Mouse (Mus musculus) layer of hippocampus, adult 9-10 months (tissue): ENCODE data around the gene Vps29.
"Not testable (repeated sequence)": the region's sequence is repeated elsewhere in the genome, so short reads cannot be mapped to it uniquely, and the experiment has no call there.

Source experiments
- DNase-seq: peaks from one replicate; pipeline ENCODE4 v3.0.0; 2022; ENCODE audit warnings: low spot score

Gene Vps29

DNA sequence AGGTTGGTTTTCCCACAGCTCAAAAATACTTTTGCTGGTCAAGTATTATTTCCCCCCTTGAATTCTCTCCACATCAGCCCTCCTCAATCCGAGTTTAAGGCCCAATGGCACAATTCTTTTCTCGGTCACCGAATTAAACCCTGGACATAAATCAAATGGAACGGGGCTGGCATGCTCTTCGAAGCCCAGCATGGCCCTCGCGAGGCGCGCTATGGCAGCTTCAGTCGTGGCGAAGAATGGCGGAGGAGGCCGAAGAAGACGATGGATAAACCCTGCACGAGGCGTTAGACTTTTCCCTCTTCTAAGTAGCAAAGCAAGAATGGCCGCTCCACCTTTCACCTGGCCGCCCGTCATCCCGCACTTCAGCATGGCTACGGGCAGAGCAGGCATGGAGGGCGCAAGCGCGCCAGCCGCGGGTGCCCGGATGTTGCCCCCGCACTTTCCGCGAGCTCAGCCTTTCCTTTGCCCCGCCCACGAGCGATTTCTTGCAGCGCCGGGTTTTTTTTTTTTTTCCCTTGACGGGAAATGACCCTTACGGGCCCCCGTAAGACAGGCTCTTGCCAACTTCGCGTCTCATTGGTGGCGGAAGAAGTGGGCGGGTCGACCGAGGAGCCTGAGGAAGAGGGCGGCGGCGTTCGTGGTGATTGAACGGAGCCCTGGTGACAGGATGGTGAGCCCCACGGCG lies at the start of gene Vps29, which contains the start of gene Rad9b:
TSS of gene Vps29 (plus strand) at position 563 of the 685 bp plus-strand sequence.
TSS of gene Rad9b (minus strand) at position 427 of the 685 bp plus-strand sequence.
- peak; percentile 90 for DNase-seq

DNA sequence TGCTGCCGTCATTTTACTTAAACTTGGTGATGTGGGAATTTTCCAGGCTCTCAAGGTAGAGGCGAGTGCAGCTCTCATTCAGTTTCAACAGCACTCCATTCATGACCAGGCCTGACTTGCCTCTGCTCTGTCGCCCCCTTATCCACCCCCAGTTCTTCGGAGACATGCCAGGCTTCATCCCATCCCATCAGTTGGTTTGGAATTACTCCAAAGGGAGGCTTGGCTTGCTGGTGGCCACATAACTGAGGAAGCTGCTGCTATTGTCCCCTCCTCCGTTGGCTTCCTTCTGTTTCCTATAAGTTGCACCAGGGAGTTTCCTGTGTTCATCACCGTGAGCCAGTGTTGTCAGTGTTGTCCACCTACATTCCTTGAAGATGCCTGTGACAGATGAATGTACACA lies 49.6 kb upstream of the Vps29 start:
- no peak for DNase-seq

DNA sequence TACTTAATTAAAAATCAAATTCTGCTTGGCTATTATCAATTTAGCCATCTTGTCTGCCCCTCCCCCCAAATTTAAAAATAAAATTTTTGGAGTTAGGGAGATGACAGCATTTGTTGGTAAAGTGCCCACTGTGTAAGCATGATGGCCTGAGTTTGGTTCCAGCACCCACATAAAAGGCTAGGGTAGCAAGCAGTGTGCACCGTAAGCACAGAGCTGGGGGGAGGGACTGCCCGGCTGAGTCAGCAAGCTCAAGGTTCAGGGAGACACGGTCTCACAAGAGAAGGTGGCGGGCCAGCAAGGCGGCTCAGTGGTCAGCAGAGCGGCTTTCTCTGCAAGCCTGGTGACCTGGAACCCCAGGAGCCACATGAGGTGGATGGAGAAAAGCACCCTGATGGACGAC lies 48.7 kb upstream of the Vps29 start:
- no peak for DNase-seq

DNA sequence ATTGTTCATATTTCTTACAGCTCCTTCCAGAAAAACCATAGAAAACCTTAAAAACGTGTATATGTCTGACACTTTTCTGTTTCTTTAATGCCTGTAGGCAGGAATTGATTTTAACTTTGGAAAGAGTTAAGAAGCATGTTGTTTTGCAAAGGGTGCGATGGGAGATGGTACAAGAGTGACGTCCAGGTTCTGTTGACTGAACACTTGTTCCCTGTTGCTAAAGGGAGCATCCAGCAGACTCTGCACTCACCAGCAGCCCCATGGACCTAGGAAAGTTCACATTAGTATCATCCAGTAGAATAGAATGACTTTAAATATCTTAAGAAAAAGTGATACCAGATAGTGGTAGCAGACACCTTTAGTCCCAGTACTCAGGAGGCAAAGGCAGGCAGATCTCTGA lies 47.6 kb upstream of the Vps29 start:
- DNase-seq, result no peak

DNA sequence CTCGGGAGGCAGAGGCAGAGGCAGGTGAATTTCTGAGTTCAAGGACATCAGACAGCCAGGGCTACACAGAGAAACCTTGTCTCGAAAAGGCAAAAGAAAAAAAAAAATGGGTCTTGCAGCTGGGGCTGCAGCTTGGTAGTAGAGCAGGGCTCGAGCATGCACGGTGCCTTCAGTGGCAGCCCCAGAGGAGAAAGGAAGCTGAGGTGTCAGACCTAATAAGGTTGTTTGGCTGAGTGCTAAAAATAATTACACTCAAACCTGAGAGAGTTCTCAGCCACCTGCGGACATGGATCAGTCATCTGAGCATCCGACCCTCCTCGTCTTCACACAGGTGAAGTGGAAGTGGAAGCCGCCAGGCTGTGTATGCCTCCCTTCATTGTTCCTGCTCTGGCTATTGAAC lies 43.5 kb upstream of the Vps29 start:
- no peak for DNase-seq

DNA sequence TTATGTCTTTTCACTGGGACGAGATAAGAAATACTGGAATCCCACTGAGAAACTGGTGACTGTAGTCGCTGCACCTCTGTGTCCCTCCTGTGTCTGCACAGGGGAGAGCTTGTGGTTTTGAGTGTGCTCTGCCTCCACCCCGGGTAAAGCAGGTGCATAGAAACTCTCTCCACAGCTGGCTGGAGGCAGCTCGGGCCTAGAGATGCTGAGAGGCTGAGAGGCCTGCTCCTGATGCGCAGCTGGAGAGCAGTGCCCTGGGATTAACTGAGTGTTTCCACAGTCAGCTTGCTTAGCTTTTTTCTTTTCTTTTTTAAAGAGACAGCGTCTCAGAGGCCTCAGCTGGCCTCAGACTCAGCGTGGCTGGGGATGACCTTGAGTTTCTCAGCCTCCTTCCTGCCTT lies 42.5 kb upstream of the Vps29 start:
- no peak for DNase-seq

DNA sequence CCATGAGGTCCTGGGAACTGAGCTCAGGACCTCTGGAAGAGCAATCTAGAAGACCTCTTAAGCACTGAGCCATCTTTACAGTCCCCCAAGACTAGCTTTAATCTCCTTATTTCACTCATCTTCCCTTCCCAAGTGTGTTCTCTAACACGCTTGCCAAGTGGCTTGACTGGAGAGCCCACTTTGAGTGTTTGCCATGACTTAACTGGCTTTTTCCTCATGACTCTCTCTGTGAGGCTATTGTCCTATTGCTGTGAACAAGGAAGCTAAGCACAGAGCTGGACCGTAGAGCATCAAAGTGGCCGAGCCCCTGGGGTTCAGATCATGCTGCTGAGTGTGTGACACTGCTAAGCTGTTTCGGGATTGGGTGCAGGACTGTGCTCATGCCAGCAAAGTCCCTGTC lies 41.8 kb upstream of the Vps29 start:
- DNase-seq, result no peak

DNA sequence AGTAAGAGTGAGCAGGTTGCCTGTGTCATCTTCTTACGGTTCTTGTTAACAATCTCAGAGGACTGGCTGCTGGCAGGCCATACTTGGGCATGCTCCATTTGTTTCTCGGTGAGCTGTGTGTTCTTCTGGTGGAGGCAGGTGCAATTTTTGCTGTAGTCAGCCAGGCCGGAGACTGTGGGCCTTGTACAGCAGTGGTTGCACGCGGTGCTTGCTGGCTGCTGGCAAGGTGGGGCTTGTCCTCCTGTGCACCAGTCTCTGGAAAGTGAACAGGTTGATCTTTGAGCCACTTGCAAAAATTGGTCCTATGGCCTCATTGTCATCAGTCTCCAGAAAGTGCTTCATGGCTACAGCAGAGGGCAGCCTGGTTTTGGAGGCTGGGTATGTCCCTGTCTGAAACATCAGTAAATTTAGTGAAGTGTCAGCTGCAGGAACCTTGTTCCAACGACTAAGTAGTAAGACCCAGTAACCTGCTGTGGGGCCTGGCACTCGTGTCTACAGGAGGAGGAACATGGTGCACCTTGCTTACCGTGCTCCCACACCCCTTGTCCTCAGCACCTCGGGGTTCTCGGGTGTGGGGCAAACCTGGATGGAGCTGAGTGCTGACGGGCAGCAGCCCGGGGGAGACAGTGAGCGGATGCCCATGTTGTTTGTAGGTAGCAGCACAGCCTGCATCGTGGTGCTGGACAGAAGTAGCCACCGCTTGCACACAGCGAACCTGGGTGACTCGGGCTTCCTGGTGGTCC lies 41.1 kb upstream of the Vps29 start:
- DNase-seq, result no peak

DNA sequence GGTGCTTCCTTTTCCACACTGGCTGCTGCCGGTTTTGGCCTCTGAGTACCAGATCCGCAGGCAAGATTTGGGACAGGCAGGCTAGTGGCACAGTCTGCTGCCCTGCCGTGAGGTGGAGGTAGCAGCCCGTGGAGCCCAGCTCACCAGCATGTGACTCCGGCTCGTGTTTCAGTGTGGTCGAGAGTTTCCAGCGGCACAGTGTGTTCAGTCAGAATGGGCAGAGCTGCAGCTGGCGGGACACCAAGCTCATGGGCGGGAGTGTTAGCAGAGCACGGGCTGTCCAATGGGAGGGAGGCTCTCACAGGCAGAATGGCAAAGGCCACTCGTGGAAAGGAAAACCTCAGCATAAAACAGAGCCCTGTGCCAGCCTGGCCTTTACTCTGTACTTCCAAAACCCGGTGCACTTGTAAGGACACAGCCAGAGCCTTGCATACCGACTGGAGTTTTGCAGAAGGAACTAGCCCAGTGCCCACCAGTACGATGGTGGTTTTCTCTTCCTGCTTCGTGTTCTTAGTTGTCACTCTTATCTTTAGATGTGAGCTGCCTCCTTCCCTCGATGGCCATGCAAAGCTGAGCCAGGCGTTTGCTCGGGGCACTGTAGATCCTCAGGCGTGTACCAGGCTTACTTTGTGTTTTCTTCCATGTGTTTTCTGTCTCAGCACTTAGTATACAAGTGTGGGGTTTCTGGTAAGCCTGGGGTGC lies 39.1 kb upstream of the Vps29 start:
- DNase-seq, result peak; percentile 84

DNA sequence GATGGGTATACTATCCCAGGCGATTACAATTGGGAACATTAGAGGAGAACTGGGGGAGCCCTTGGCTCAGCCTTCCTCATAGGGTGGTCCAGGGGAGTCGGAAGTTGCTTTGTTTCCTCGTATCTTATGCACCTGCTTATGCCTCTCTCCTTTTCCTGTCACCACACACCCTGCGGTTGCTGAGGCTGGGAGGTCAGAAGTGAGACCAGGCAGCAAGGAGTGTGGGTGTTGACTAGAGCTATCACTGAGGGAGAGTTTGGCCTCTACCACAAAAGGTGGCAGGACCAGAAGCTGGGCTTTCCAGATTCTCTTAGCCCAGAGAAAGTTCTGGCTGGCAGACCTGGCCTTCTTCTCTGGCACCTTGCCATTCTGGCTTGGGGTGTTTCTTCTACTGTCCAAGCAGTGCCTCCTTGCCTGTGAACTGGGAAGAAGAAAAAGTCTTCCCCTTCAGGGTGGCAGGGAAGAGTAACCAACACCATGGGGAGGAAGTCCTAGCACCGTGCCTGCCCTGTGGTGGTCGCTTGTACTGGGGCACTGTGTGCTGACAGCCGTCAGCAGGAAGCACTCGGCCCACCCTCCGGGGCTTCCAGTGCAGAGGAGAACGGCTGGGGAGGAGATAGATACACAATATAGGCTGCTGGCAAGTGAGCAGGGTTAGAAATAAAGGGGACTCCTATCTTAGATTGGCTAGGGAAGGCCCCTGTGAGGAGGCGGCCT lies 36.7 kb upstream of the Vps29 start:
- no peak for DNase-seq

DNA sequence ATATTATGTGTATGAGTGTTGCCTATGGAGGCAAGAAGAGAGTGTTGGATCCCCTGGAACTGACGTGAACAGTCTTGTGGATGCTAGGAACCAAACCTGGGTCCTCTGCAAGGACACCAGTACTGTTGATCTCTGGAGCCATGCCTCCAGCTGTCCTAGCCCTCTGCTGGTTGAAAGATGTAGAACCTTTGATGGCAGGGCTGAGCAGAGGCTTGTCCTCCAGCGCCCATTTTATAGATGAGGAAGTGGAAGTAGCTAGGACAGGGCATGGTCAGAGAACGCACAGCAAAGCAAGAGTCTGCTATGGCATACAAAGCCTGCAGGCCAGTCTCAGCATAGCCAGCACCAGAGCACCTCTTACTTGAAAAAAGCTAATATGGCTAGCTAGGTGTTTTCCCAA lies 36.1 kb upstream of the Vps29 start:
- DNase-seq, result no peak

DNA sequence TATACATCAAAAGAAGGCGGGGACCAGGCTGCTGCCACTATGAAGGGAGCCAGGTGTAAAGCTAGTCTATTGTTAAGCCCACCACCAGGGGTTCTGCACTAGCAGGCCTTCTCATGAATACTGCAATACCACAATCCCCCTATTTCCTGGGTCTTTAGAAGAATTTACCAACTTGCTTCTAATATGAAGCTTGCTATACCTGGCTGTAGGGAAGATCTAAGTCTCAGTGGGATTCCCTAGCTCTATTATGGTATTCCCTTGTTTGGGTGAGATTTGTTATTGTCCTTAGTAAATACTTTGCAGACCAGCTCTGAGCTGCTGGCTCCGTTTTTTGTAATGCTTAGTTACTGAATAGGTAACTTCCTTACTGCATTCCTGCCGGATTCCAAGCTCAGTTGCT lies 35.2 kb upstream of the Vps29 start:
- not testable (repeated sequence) for DNase-seq

DNA sequence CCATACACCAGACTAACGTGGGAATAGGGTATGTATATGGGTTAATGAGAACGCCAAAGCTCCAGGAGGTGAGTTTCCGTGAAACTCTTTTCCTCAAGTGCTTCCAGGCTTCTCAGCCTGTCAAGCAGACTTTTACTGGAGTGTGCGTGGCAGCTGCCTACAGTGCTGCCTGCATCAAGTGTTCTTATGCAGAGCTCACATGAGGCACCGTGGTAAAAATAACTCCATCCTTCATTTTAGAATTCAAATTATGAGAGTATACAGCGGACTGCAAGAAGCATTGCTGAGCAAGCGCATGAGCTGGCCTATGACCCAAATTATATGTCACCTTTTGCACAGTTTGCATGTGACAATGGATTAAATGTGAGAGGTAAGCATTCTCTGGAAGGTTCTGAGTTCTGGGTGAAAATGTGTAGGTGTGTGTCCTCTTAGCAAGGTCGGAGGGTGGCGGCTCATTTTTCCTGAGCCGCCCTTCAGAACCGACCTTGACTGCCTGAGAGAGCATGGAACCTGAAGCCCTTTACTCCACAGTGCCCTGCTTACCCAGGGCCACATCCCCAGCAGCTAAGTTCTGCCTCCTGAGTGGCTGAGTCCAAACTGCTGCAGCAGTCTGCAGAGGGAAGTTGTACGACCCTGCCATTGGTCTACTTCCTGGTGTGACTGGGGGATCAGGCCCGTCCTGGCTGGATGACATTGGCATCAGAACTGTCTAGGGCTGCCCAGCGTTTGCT lies 34.5 kb upstream of the Vps29 start:
- DNase-seq, result no peak

DNA sequence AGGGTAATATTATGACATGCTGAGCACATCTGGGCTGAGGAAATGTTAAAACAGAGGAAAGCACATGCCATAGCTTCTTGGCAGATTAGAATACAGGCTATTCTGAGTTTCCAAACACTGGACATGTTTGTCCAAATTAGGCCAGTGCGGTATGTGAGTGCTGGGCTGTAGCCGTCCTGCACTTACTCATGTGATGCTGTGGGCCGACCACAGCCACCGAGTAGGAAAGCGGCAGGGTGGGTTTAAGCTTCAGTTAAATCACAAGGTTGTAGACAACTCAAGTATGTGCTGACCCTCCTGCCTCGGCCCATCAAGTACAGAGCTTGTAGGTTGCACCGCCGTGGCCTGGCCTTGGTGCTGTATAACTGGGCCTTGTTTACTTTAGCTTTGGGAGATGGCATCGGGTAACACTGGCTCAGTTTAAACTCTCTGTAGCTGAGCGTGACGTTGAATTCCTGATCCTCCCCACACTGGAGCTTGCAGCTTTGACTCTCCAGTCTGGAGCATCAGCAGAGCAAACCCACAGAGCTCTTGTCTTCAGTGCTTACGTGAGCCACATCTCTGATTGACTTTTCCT lies 33.9 kb upstream of the Vps29 start:
- no peak for DNase-seq

DNA sequence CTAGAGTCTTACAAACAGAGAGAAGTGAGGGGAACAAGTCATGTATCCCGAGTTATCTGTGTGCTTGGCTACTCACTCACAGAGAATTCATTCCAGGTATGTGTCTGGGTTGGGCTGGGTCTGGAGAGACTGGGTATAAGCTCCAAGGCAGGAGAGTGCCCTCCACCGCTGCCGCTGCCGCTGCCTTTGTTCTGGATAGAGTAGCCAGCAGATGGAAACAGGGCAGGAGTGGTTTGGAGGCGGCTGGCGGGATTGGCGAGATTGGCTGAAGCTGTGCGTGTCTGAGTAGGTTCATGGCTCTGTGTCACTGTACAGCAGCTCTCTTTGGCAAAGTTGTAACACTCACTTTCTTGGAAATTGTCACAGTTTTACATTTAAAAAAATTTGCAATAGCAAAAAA lies 30.6 kb upstream of the Vps29 start:
- no peak for DNase-seq

DNA sequence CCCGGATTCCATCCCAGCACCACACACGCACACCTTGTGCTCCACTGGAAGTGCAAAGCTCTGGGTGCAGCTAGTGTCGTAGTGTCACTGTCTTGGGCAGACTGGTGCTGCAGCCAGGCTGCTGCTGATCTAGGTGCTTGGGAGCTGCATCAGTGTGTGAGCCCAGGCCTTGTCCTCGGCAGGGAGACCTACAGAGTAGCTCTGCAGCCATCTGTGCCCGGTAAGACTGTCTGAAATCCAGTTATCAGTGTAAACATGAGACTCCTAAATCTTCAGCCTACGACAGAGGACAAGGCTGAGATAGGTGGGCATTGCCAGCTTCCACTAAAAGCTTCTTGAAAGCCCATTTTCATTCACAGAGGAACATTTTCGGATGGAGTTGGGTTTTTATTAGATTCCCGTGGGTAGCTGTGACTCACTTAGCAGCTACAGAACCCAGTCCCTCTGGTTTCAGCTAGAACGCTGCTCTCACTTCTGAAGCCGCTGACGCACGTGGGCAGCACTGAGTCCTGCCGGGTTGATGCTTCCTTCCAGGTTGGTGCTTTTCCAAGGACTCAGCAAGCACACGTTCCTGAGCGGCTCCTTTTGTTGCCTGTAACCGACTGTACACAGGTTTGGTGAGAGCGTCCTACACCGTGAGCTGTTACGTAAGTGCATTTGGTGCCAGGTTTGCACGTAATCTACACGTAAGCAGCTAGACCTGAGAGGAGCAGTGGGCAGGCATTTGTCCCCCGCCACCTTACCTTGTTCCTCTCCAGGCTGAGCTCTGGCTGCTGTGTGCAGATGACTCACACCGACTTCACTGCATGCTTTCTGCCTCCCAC lies 29.3 kb upstream of the Vps29 start:
- peak; percentile 43 for DNase-seq

DNA sequence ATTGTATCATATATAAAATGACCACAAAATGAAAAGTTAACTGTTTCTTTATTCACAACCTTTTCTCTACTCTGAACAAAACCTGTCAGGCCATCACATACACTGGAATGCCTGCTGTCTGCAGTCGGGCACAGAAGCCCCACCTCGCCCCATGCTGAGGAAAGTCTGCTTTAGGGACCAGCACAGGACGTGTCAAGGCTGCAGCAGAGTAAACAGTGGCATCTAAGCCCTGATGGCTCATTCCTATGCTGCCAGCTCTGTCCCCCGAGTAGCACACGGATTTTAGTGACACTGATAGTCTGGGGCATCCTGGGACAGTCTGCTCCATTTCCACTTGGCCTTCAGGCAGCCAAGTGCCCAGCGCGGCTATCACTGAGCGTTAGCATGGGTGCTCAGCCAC lies 28.7 kb upstream of the Vps29 start:
- no peak for DNase-seq

DNA sequence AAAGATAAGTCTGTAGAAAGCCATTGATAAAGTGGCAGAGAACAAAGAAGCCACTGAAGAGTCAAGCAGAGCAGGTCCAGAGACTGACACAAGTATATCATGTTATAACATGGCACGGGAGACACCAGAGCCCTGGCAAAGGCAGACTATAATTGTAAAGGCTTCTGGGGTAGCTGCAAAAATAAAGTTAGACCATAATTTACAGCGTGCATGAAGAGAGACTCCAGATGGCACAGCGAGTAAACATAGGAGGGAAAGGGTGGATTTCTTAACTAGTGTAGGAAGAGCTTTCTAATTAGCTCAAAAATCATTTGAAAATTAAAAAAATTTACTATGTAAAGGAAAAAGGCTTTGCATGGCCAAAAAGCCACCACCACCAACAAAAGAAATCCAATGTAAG lies 26.9 kb upstream of the Vps29 start:
- no peak for DNase-seq

DNA sequence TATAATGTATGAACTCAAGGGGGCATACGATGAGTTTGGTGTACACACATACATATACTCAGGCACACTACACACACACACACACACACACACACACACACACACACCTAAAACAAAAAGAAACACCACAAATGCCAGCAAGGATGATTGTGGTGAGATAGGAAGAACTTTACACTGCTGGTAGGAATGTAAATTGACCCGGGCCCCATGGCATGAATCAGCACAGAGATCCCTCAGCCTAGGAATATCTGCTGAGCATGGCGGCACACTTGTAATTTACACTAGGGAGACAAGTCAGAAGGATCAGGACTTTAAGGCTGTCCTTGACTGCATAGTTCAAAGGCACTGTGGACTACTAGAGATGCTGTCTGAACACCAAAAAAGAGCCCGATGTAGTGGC lies 23.9 kb upstream of the Vps29 start:
- DNase-seq, result no peak

DNA sequence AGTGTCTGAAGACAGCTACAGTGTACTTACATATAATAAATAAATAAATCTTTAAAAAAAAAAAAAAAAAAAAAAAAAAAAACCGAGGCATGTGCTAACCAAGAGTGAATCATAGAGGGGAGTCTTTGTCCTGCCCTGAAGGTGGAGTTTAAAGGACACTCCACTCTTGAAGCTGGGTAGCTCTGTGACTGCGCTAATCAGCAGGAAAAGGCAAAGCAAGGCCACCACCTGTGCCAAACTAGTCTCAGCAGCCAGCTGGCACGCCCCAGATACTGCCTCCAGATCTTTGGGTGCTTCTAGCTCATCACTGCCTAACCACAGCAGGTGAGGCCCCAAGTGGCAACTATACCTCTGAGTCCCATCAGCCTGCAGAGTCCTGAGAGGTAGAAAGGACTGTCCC lies 19.5 kb upstream of the Vps29 start:
- no peak for DNase-seq
